Mouse (Mus musculus): ENCODE results near the gene Ppp1r36. TPM values are rescaled to one million over a fixed set of nuclear protein-coding genes. Genes with fewer than 3 reads are reported as not detected.

The Ppp1r36 gene
- total and polyA plus RNA-seq, 3 experiments: not detected

- DNase-seq (ENCODE audit: low read depth, low spot score): no peak
- Histone ChIP-seq H3K27ac (ENCODE audit: control insufficient read depth, low read depth, low read length) (no peak overlapping the region), H3K9me3 (replicated peaks; ENCODE audit: insufficient read depth, low read length) (no peaks in the 10 kb centered on the region), H3K4me1 (ENCODE audit: control insufficient read depth in 1 of 2, insufficient read depth in 2 of 2, low read length in 2 of 2) (no peaks in the 10 kb centered on the region), H3K9ac (ENCODE audit: control insufficient read depth, low read depth, low read length, poor library complexity, severe bottlenecking) (no peak overlapping the region), H3K4me3 (ENCODE audit: control insufficient read depth in 1 of 2, insufficient read depth in 1 of 2, low read depth in 2 of 2, low read length in 2 of 2) (no peak overlapping the region), H3K36me3 (ENCODE audit: control insufficient read depth in 1 of 2, insufficient read depth in 2 of 2, low read length in 2 of 2) (no peaks in the 10 kb centered on the region; a peak in 1 of 4 replicates), H3K27me3 (ENCODE audit: control insufficient read depth in 1 of 2, insufficient read depth in 2 of 2, low read length in 2 of 2) (no peaks in the 10 kb centered on the region), H3K79me2 (ENCODE audit: control insufficient read depth, insufficient read depth, low read length, poor library complexity) (no peaks in the 10 kb centered on the region)
- TF ChIP-seq MXI1 (IDR thresholded peaks at IDR 0.05; ENCODE audit: low read depth, low read length) (no peak), MYB (IDR thresholded peaks at IDR 0.05; ENCODE audit: low read depth, low read length) (no peak), MAFK (IDR thresholded peaks at IDR 0.05; ENCODE audit: borderline replicate concordance, low read depth, low read length) (no peak), USF1 (IDR thresholded peaks at IDR 0.05; ENCODE audit: low read depth, low read length) (no peak), MEF2A (IDR thresholded peaks at IDR 0.05; ENCODE audit: extremely low read depth, insufficient replicate concordance, low read depth, low read length, poor library complexity, severe bottlenecking) (no peak), NRF1 (IDR thresholded peaks at IDR 0.05; ENCODE audit: insufficient read depth, low read depth, low read length, poor library complexity, severe bottlenecking) (no peak), CTCF (IDR thresholded peaks at IDR 0.05 in 2 of 3, conservative IDR thresholded peaks at IDR 0.05 in 1 of 3; ENCODE audit: control insufficient read depth in 1 of 3, insufficient read depth in 1 of 3, low read depth in 2 of 3, low read length in 3 of 3, poor library complexity in 1 of 3, severe bottlenecking in 1 of 3) (no peak), CHD2 (IDR thresholded peaks at IDR 0.05; ENCODE audit: low read length) (no peak), TBP (IDR thresholded peaks at IDR 0.05; ENCODE audit: low read depth, low read length) (no peak), EP300 (IDR thresholded peaks at IDR 0.05; ENCODE audit: low read depth in 1 of 2, low read length in 2 of 2) (no peak), ELF1 (IDR thresholded peaks at IDR 0.05; ENCODE audit: low read depth, low read length) (no peak), UBTF (IDR thresholded peaks at IDR 0.05; ENCODE audit: borderline replicate concordance, insufficient read depth, low read depth, low read length) (no peak), JUND (IDR thresholded peaks at IDR 0.05; ENCODE audit: low read depth, low read length) (no peak), SMC3 (IDR thresholded peaks at IDR 0.05; ENCODE audit: low read depth, low read length) (no peak)
These were observed 47.4 kb downstream of the Ppp1r36 start for GRCm38 (mm10) chr12:76464651-76465252.

GRCm38 (mm10) chr12:76466651-76467050, 49.3 kb downstream of the Ppp1r36 start:
- Histone ChIP-seq H3K9me3 (replicated peaks; ENCODE audit: insufficient read depth, low read length) (no peaks in the 10 kb centered on the region), H3K4me1 (ENCODE audit: control insufficient read depth in 1 of 2, insufficient read depth in 2 of 2, low read length in 2 of 2) (no peaks in the 10 kb centered on the region), H3K79me2 (ENCODE audit: control insufficient read depth, insufficient read depth, low read length, poor library complexity) (no peaks in the 10 kb centered on the region), H3K4me3 (ENCODE audit: control insufficient read depth in 1 of 2, insufficient read depth in 1 of 2, low read depth in 2 of 2, low read length in 2 of 2) (no peak overlapping the region), H3K27ac (ENCODE audit: control insufficient read depth, low read depth, low read length) (no peak overlapping the region), H3K9ac (ENCODE audit: control insufficient read depth, low read depth, low read length, poor library complexity, severe bottlenecking) (no peak overlapping the region), H3K27me3 (ENCODE audit: control insufficient read depth in 1 of 2, insufficient read depth in 2 of 2, low read length in 2 of 2) (no peaks in the 10 kb centered on the region), H3K36me3 (ENCODE audit: control insufficient read depth in 1 of 2, insufficient read depth in 2 of 2, low read length in 2 of 2) (no peaks in the 10 kb centered on the region; a peak in 1 of 4 replicates)
- DNase-seq (ENCODE audit: low read depth, low spot score): no peak
- TF ChIP-seq TCF12 (IDR thresholded peaks at IDR 0.05; ENCODE audit: low read depth, low read length) (no peak), MAX (IDR thresholded peaks at IDR 0.05; ENCODE audit: low read length) (no peak), JUND (IDR thresholded peaks at IDR 0.05; ENCODE audit: low read depth, low read length) (no peak), MEF2A (IDR thresholded peaks at IDR 0.05; ENCODE audit: extremely low read depth, insufficient replicate concordance, low read depth, low read length, poor library complexity, severe bottlenecking) (no peak), CHD1 (IDR thresholded peaks at IDR 0.05; ENCODE audit: low read depth, low read length) (no peak), BHLHE40 (IDR thresholded peaks at IDR 0.05; ENCODE audit: borderline replicate concordance, low read depth, low read length) (no peak), E2F4 (IDR thresholded peaks at IDR 0.05; ENCODE audit: borderline replicate concordance, low read depth, low read length) (no peak), USF2 (IDR thresholded peaks at IDR 0.05; ENCODE audit: borderline replicate concordance in 1 of 2, insufficient read depth in 1 of 2, low read depth in 1 of 2, low read length in 2 of 2) (no peak), ELF1 (IDR thresholded peaks at IDR 0.05; ENCODE audit: low read depth, low read length) (no peak), MXI1 (IDR thresholded peaks at IDR 0.05; ENCODE audit: low read depth, low read length) (no peak)

All from MEL (cell line).